Mouse (Mus musculus) C2C12 (cell line): ENCODE results near the gene Rd3. TPM values are rescaled to one million over a fixed set of nuclear protein-coding genes. Genes with fewer than 3 reads are reported as not detected.

Experiments
- H3K27me3 ChIP-seq: one replicate; pipeline ENCODE4 v1.6.1; 2011; ENCODE audit not compliant: control insufficient read depth, insufficient read depth, insufficient read length
- H3K36me3 ChIP-seq: one replicate; pipeline ENCODE4 v1.6.1; 2011; ENCODE audit not compliant: control insufficient read depth, insufficient read depth
- H3K4me3 ChIP-seq: one replicate; pipeline ENCODE4 v1.5.1; 2011; ENCODE audit warnings: mild to moderate bottlenecking, control low read depth; ENCODE audit not compliant: poor library complexity, insufficient read depth, severe bottlenecking
- H3K79me2 ChIP-seq: one replicate; pipeline ENCODE4 v1.6.1; 2011; ENCODE audit not compliant: control insufficient read depth, insufficient read depth
- H3K79me3 ChIP-seq: one replicate; pipeline ENCODE4 v1.6.1; 2011; ENCODE audit warnings: low read depth, control low read depth
- H3ac ChIP-seq: one replicate; pipeline ENCODE3; 2011; ENCODE audit warnings: low read depth; ENCODE audit not compliant: control insufficient read depth, insufficient read length
- CEBPB ChIP-seq: IDR thresholded peaks from one replicate; pipeline ENCODE4 v1.6.1; 2011; ENCODE audit warnings: low read depth, mild to moderate bottlenecking, control low read depth, moderate library complexity
- CTCF ChIP-seq: IDR thresholded peaks from one replicate; pipeline ENCODE4 v1.5.1; 2011; ENCODE audit not compliant: control insufficient read depth, insufficient read depth, insufficient read length
- FOSL1 ChIP-seq: IDR thresholded peaks from one replicate; pipeline ENCODE4 v1.8.0; 2011; ENCODE audit warnings: mild to moderate bottlenecking, low read length; ENCODE audit not compliant: poor library complexity, insufficient read depth, severe bottlenecking
- MAX ChIP-seq: IDR thresholded peaks from one replicate; pipeline ENCODE4 v1.6.1; 2011; ENCODE audit warnings: mild to moderate bottlenecking, control low read depth
- MYOD1 ChIP-seq: IDR thresholded peaks from one replicate; pipeline ENCODE4 v1.6.1; 2011; ENCODE audit warnings: low read depth; ENCODE audit not compliant: control insufficient read depth, insufficient read length
- MYOG ChIP-seq: IDR thresholded peaks from one replicate; pipeline ENCODE4 v1.6.1; 2011; ENCODE audit not compliant: control insufficient read depth, insufficient read length; ENCODE audit errors: extremely low read depth
- USF1 ChIP-seq: IDR thresholded peaks from one replicate; pipeline ENCODE4 v1.6.1; 2011; ENCODE audit warnings: low read depth, mild to moderate bottlenecking, control low read depth, moderate library complexity
- microRNA-seq: library from miRNA; unstranded; fragments of <30 nt; microRNA quantifications from one replicate; pipeline ENCODE4, GENCODE M21; 2019; ENCODE audit warnings: borderline microRNAs expressed
- polyA plus RNA-seq: library from polyadenylated mRNA; unstranded; fragments of >200 nt; fragmentation: generic; extraction: Trizol; gene quantifications from one replicate; pipeline ENCODE4 v1.2.1, GENCODE M21; 2012; ENCODE audit warnings: missing spikeins

Rd3 gene
- polyA plus RNA-seq, 1 experiment = not detected

DNA sequence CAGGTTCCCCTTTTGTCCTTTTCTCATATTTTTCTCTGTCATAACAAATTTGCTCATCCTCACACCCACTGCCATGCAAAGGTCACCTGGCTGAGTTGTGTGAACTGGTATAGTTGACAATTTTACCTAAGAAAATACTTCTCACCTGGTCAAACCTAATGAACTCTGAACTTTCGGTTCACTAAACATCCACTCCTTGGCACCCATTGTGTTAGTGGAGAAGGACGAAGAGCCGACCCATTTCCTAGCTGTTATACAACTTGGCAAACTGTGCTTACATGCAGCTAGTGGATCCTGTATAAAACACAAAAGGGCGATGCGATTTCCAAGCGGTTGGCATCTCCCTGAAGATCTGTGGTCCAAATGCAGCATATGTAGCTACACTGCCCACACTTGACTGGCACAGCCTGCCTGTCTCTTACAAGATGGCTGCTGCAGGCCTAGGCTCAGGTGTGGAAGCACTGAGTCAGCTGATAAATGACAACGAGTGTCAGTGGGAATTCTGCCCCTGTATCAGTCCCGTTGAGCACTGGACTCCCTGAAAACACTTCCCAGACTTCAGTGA is 19.5 kb downstream of the Rd3 start:
- Histone ChIP-seq H3K79me3 (no peaks in the 10 kb centered on the region), H3K36me3 (peaks cover 24% of the 10 kb centered on the region), H3K27me3 (no peaks in the 10 kb centered on the region), H3ac (no peak overlapping the region), H3K79me2 (no peaks in the 10 kb centered on the region), H3K4me3 (no peak overlapping the region)
- TF ChIP-seq CEBPB (no peak), FOSL1 (no peak), CTCF (no peak), MYOD1 (no peak), MYOG (no peak), USF1 (no peak), MAX (no peak)

GRCm38 (mm10) chr1:191999022-191999421 is 21.9 kb downstream of the Rd3 start:
- H3ac ChIP-seq = no peak overlapping the region
- no peaks in the 10 kb centered on the region for H3K79me3 ChIP-seq
- no peaks in the 10 kb centered on the region for H3K79me2 ChIP-seq
- peaks cover 24% of the 10 kb centered on the region for H3K36me3 ChIP-seq
- no peak for TF ChIP-seq USF1
- TF ChIP-seq MYOG = no peak
- no peak for TF ChIP-seq CEBPB
- no peaks in the 10 kb centered on the region for H3K27me3 ChIP-seq
- H3K4me3 ChIP-seq = no peak overlapping the region

Small RNA genes lying within 50 kb of the gene (microRNA-seq; reads per million reads assigned to microRNA genes)
- gene Mir3473c = 0.20 reads per million

Other genes with a start within 250 kb of the Rd3 start
- 47.6 TPM for gene Nek2, start 155.9 kb upstream of the Rd3 start, polyA plus RNA-seq
- gene Slc30a1, start 70.6 kb upstream of the Rd3 start, polyA plus RNA-seq = 3.5 TPM
- 20.5 TPM for gene Traf5, start 115.2 kb downstream of the Rd3 start, polyA plus RNA-seq
- 8.6 TPM for gene Rcor3, start 160.7 kb downstream of the Rd3 start, polyA plus RNA-seq
- gene Kcnh1, start 213.4 kb downstream of the Rd3 start, polyA plus RNA-seq = 0.04 TPM